Mouse (Mus musculus) adrenal gland, postnatal 0 days (tissue): Measurements from ENCODE around the gene Clint1. TPM values are rescaled to one million over a fixed set of nuclear protein-coding genes. Genes with fewer than 3 reads are reported as not detected.

Experiments used
- microRNA-seq: library from miRNA; unstranded; fragments of <30 nt; microRNA quantifications from one replicate; pipeline ENCODE4, GENCODE M21; 2016; ENCODE audit warnings: borderline replicate concordance; ENCODE audit not compliant: insufficient number of aligned reads
- polyA plus RNA-seq: library from polyadenylated mRNA; unstranded; fragments of >200 nt; fragmentation: Nextera tagmentation; extraction: Ambion mirVana; gene quantifications from 2 replicates; pipeline ENCODE4 v1.2.1, GENCODE M21; 2015

The Clint1 gene
- polyA plus RNA-seq: 43.0 and 57.2 TPM in 2 replicates

DNA sequence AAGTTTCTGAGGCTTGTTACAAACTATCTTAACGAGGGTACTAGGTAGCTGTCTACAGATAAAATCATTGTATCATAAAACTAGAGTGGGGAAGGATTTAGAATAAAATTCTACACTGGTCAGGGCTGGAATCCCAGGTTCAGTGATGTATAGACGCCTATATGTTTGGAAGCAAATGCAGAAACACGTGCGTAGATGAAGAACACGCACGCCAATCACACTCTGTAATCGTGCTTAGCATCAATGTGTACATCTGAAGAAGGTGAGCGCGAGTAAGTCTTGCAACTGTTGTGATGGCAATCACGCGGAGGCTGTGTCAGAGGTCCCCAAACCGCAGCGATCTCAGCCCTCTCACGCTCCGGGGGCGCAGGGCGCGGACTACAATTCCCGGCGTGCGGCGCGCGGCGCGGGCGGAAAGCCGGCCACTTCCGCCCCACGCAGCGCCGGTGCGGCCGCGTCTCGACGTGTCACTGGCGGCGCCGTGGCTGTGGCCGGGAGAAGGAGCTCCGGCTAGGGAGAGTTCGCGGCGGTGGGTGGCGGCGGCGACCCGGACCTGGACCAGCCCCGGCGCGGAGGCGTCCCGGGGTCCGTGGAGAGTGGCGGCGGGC is at the start of gene Clint1:
Gene Clint1 (plus strand): TSS at position 536 of the 608 bp plus-strand sequence.

DNA sequence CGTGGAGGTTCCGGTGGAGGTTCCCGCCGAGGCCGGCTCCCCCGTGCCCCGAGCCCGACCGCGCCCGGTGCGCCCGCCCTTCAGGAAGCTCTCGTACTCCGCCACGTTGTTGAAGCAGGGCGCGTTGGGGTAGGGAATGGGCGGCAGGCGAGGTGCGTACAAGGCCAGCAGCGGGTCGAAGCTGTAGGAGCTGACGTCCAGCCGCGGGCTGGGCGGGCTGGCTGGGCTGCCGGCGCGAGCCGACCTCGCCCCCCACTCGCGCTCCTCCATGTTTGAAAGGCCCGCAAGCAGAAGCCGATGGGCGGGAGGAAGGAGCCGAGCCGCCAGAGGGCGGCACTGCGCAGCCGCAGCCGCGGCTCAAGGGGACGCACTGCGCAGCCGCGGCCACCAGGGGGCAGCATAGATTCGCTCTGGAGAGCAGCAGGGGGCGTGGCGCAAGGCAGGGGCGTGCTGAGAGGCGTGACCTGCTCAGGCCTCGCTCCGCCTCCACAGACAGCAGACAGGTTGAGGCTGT is 92.8 kb downstream of the Clint1 start, which contains the start of gene Lsm11:
Gene Lsm11 (minus strand): TSS at position 293 of the 514 bp plus-strand sequence.

GRCm38 (mm10) chr11:45955127-45955627 is 103.3 kb downstream of the Clint1 start, which contains the start of gene Thg1l:
Gene Thg1l (minus strand): TSS chr11:45955494.

Small RNA genes within 50 kb of the gene (microRNA-seq; reads per million reads assigned to microRNA genes)
- gene Gm22751: not detected

Other genes starting within 250 kb of the Clint1 start
- 4.8 and 5.3 TPM in 2 replicates for gene Lsm11, start 92.9 kb downstream of the Clint1 start, polyA plus RNA-seq
- 4.9 and 9.8 TPM in 2 replicates for gene Thg1l, start 103.4 kb downstream of the Clint1 start, polyA plus RNA-seq
- gene Sox30, start 128.3 kb downstream of the Clint1 start, polyA plus RNA-seq: 0.22 and 0.28 TPM in 2 replicates
- gene Gm12166, start 200.3 kb downstream of the Clint1 start, polyA plus RNA-seq: 11.1 and 12.8 TPM in 2 replicates
- 3.6 and 7.8 TPM in 2 replicates for gene Adam19, start 203.9 kb downstream of the Clint1 start, polyA plus RNA-seq